Mouse (Mus musculus) 416B (cell line): ENCODE data around the gene Trcg1.
A peak's percentile ranks its signal among the peaks of the same experiment; 100 is the strongest.

Experiments used
- DNase-seq: peaks from one replicate; pipeline ENCODE4 v3.0.0; 2011; ENCODE audit warnings: low read depth

Trcg1 gene

GRCm38 (mm10) chr9:57262795-57263684 is 26.7 kb downstream of the Trcg1 start:
- no peak for DNase-seq

DNA sequence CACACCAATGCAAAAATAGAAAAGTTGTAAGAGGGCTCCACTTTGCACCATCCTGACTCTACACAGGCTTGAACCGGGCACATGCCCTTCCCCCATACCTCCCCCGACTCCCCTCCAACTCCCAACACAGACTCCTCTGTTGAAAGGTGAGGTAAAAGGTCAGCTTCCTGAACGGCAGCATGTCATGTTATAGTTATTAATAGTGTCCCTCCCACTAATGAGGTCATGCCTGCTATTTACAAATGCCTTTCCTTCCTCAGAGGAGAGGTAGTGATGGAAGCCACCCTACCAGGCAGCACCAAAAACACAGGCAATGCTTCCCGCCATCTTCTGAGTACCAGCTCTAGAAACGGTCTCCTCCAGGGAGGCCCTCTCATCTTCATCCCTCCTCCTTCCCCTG is 28.8 kb downstream of the Trcg1 start:
- no peak for DNase-seq

GRCm38 (mm10) chr9:57267421-57267820 is 31.1 kb downstream of the Trcg1 start:
- no peak for DNase-seq

- peak; percentile 86 for DNase-seq
Observed at GRCm38 (mm10) chr9:57268078-57268477, 31.7 kb downstream of the Trcg1 start.

- DNase-seq, result peak; percentile 70
Observed at GRCm38 (mm10) chr9:57268575-57268974, 32.2 kb downstream of the Trcg1 start.

DNA sequence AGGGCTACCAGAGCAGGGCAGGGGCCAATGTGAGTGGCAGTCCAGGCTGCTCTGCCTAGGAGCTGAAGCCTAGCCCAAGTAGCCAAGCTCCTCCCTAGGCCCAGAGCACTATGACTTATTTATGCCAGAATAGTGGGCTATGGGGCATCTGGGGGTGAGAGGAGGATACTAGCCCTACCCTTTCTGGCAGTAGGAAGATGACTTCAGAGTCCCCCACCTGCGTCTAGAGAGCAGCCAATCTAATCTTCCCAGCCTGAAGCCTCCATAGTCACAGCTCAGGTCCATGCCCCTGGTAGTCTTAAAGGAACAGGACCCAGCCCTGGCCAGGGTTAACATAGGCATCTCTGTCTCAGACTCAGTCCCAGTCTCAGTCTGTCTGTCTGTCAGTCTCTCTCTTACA is 33.0 kb downstream of the Trcg1 start:
- no peak for DNase-seq

GRCm38 (mm10) chr9:57270399-57270798 is 34.0 kb downstream of the Trcg1 start:
- no peak for DNase-seq

DNA sequence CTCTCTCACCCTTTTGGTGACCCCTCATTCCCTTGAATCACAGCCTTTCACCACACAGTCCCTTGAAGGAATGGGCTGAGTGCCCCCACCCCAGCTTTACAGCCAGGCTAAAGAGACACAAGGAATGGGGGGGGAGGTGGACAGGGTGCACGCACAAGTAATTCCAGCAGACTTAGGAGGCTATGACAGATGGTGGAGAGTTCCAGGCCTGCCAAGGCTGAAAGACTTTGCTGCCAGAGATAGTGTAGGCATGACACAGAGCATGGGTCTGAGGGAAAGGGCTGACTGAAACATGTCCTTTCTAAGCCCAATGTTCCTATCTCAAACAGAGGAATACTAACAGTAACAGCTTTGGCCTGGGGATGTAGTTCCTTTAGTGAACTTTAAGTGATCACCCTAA is 34.7 kb downstream of the Trcg1 start:
- DNase-seq, result no peak

GRCm38 (mm10) chr9:57271837-57272562 is 35.6 kb downstream of the Trcg1 start:
- no peak for DNase-seq

- DNase-seq, result peak; percentile 96
Observed at GRCm38 (mm10) chr9:57272902-57273804, 36.8 kb downstream of the Trcg1 start.

DNA sequence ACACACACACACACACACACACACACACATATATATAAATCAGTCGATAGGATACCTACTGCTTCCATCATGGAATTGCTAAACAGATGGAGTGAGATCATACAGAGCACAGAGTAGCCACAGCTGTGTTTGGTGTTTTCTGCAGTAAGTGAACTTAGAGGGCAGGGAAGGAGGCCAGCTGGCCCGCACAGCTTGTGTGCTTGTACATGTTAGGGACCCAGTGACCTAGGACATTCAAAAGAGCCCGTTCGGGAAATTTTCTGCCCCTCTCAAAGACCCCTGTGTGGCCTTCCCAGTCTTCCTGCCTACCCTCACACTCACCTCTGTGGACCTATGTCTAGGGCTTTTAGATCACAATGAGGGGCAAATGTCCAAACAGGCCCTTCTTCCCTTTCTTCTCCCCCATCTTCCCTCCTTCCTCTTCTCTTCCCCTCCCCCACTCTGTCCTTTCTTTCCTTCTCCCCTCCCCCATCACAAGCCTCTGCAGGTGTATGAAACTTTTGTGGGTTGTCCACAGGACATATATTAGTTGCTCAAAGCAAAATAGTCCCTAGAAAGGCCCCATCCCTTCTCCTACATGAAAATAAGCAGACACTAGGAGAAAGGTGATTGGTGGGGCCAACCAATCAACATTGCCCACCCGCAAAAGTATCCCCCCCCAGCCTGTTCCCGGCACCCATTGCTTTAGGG is 37.6 kb downstream of the Trcg1 start:
- no peak for DNase-seq

- DNase-seq, result no peak
Observed at GRCm38 (mm10) chr9:57276311-57276710, 40.0 kb downstream of the Trcg1 start.

GRCm38 (mm10) chr9:57278268-57278667 is 41.9 kb downstream of the Trcg1 start:
- DNase-seq, result peak; percentile 83

GRCm38 (mm10) chr9:57279441-57279840 is 43.1 kb downstream of the Trcg1 start:
- DNase-seq, result no peak

DNA sequence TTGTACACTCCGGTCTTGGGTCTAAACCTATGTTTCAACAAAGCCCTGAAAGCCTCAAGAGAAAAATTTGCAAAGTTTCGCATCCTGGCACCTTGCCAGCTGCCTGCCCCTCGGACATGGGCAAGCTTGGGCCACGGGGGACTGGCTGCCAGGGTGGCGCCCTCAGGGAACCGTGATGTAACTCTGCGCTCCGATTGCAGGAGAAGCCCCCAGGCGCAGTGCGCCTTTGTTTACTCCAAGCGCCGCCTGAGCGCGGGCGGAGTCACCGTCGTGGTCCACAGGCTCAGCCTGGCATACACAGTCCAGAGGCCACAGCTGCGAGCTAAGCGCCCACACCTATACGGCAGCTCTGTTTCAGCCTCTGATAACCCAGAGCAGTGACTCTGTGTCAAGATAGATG is 45.2 kb downstream of the Trcg1 start:
- no peak for DNase-seq

GRCm38 (mm10) chr9:57282686-57283085 is 46.3 kb downstream of the Trcg1 start:
- no peak for DNase-seq

DNA sequence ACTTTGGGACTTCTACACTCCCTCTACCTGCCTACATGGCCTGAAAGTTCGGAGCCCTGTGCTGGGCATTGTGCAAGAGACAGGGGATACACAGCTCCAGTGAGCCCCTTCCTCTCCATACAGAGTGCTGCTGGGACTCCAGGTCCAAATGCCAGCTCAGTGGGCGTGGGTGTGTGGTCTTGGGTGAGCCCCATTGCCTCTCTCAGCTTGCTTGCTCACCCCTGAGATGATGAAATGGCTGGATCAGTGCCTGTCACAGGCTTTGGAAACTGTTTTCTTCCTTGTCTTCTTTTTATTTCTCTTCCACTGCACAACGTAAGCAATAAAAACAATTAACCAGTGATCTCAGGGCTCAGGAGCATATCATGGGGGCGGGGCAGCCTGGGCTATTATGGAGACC is 47.0 kb downstream of the Trcg1 start:
- DNase-seq, result no peak

- DNase-seq, result no peak
Observed at GRCm38 (mm10) chr9:57287183-57287582, 50.8 kb downstream of the Trcg1 start.

DNA sequence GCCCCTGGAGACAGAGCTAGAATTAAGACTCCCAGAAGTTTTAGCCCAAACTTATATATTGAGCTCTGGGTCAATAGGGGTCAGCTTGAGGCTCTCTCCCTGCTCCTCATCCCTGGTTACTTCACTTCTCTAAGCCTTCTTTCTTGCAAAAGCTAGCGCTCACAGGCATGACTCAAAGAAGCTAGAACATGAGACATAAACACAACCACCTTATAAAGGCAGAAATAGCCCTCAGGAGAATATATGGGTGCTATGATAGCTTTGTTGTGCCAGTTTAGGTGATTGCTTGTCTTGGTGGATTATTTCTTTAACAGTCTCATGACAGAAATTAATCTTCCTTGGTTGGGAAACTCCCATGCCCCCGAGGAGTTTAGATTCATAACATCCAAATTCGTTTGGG is 58.5 kb downstream of the Trcg1 start:
- DNase-seq, result no peak

- peak; percentile 55 for DNase-seq
Observed at GRCm38 (mm10) chr9:57295666-57296065, 59.3 kb downstream of the Trcg1 start.

DNA sequence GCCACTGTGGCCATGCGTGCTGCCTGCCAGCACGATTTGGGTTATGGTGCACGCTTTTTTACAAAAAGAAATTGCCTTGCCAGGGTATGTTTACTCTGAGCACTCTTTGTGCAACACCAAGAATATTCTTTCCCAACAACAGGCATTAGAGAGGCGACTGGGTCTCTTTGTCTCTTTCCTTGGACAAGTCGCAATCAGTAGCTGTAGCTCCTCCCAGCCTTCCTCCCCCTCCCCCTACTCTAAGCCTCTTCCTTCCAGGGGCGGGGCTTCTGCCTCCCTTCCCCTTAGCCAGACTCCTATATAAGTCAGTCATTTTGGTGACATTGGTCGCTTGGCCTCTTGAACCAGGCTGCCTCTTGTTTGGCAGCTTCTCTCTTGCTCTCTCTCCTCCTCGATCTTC is 59.9 kb downstream of the Trcg1 start:
- no peak for DNase-seq

GRCm38 (mm10) chr9:57297938-57298337 is 61.6 kb downstream of the Trcg1 start:
- DNase-seq, result no peak
